Mouse (Mus musculus) ES-CJ7 (cell line): ENCODE data around the gene Sept4.

Experiments used
- DNase-seq: peaks from one replicate; pipeline ENCODE4 v3.0.0; 2011; ENCODE audit warnings: low read depth, low spot score

The Sept4 gene

GRCm38 (mm10) chr11:87599395-87600089 is 30.8 kb downstream of the Sept4 start:
- DNase-seq, result no peak

- no peak for DNase-seq
Observed at GRCm38 (mm10) chr11:87600322-87600853, 31.7 kb downstream of the Sept4 start.

- no peak for DNase-seq
Observed at GRCm38 (mm10) chr11:87602234-87602633, 33.5 kb downstream of the Sept4 start.

DNA sequence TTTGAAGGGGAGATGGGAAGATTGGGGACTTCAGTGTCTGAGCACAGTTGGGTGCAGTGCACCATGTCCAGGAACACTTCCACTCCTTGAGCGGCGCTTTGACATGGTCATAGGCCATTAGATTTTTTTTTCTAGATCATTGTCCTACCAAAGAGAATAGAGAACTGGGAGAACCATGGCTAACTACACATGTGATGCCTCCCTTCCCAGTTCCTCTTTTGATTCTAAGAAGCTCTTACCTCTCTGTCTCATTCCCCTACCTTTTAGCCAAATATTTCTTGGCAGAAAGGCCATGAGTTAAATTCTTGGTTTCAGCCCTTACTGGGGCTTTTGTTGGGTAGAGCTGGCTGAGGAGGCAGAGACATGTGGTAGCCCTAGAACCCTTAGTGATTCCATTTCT is 34.9 kb downstream of the Sept4 start:
- DNase-seq, result no peak

DNA sequence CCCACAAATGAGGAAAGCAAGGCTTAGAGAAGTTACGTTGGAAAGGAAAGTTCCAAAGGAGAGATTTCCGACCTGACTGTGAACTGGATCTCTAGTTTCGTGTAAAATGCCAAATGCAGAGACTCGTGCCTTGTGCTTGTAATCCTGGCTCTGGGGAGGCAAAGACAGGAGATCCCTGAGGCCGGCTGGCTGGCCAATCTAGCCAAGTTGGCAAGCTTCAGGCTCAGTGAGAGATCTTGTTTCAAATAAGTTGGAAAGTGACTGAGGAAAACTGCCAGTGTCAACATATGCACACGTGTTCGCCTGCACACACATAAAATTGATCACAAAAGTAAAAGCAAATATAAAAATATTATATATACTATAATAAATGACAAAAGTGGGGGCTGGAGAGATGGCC is 40.6 kb downstream of the Sept4 start:
- DNase-seq, result no peak

DNA sequence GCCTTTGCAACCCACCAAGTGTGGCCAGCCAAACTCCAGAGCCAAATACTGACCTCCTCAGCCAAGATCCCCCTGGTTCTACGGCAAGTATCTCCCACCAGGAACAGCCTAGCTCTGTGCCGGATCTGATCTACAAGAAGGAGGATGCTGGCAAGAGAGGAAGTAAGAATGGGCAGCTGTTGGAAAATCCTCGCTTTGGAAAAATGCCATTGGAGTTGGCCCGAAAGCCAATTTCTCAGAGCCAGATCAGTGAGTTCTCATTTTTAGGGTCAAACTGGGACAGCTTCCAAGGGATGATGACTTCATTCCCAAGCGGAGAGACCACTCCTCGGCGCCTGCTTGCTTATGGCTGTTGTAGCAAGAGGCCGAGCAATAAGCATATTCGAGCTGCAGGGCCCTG is 42.8 kb downstream of the Sept4 start:
- DNase-seq, result no peak

DNA sequence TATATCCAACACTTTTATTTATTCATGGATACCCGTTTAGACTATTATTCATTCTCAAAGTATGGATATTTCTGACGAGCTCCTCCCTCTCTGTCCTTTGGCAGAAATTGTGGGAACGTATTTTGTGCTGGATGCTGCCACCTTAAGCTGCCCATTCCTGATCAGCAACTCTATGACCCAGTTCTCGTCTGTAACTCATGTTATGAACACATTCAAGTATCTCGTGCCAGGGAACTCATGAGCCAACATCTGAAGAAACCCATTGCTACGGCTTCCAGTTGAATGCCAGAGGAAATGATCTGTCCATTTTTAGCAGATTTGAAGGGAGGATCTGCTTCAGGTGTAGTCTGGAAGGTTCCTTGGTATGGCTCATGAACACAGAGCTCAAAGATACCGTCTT is 45.3 kb downstream of the Sept4 start:
- DNase-seq, result no peak

- DNase-seq, result no peak
Observed at GRCm38 (mm10) chr11:87615551-87615950, 46.8 kb downstream of the Sept4 start.

- no peak for DNase-seq
Observed at GRCm38 (mm10) chr11:87615952-87616351, 47.2 kb downstream of the Sept4 start.

DNA sequence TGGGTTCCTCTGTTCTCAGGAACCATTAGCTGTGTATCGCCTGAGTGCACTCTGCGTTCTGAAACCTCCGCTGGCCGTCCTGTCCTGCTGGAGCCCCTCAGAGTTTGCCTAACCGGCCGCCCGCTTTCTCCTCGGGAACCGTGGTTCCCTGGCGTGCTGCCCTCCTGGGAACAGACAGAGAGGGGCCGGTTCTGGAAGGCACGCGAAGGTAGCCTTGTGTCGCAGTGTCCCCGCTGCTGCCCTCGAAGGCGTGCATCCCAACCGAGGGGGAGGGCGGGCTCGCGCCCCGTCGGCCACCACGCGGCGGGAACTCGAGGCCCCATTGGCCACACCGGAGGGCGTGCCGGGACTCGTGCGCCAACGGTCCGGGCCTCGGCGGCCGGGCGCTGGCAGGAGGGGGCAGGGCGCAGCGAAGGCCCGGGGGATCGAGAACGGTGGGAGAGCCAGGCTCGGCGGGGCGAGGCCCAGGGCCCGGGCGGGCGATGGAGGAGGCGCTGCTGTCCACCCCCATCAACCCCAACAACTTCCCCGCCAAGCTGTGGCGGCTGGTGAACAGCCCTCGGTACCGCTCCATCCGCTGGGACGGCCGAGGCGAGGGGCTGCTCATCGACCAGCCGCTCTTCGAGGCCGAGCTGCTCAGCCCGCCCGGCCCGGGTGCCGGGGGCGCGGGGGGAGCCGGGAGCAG is 48.2 kb downstream of the Sept4 start, which contains the start of gene Hsf5:
Hsf5 (plus strand) TSS at position 375 of the 685 bp plus-strand sequence.
- DNase-seq, result peak; percentile 25

GRCm38 (mm10) chr11:87617606-87618005 is 48.9 kb downstream of the Sept4 start:
- DNase-seq, result peak; percentile 43

GRCm38 (mm10) chr11:87623160-87623559 is 54.5 kb downstream of the Sept4 start:
- DNase-seq, result peak; percentile 28

GRCm38 (mm10) chr11:87629859-87630258 is 61.2 kb downstream of the Sept4 start:
- peak; percentile 75 for DNase-seq

DNA sequence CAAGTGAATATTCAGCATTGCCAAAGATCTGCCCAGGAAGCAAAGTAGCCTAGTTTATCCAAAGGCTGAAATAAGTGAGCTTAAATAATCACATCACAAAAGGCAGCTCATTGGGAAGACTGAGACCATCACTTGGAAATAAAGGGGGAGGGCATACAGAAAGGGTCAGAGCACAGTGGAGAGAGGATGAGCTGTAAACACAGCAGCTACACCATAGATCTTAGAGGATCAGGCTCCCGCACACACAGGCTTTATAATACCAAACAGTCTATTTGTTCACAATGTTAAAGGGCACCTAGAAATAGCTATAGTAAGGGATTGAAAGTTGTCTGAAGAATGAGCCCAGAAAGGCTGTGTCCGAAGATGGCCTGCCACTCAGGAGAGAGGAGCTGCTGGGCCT is 70.1 kb downstream of the Sept4 start:
- no peak for DNase-seq

DNA sequence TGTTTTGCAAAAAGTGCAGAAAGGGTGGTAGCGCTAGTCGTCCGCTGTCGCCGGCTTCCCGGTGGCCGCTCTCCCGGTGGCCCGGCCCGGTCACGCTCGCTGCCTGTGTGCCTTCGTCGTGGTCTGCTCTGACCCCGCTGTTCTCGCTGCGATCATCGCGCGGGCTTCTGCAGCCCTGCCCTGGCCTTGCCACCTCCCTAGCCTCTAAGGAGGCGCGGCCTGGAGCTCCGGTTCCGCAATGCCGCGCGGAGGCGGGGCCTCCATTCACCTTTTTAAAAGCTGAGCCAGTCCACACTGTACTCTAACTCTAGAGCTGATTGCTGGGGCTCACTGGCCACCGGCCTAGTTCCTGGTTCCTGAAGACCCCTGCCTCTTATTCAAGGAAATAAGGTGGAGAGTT is 70.5 kb downstream of the Sept4 start:
- DNase-seq, result peak; percentile 66
